Mouse (Mus musculus) c-Kit-positive CD71-negative TER-119-negative erythroid progenitor cells, embryonic 14.5 days (primary cell): ENCODE results near the gene Rpl3l.

Experiments used
- DNase-seq: peaks from one replicate; pipeline ENCODE4 v3.0.0-alpha.2; 2013; ENCODE audit warnings: low read depth

Rpl3l gene

DNA sequence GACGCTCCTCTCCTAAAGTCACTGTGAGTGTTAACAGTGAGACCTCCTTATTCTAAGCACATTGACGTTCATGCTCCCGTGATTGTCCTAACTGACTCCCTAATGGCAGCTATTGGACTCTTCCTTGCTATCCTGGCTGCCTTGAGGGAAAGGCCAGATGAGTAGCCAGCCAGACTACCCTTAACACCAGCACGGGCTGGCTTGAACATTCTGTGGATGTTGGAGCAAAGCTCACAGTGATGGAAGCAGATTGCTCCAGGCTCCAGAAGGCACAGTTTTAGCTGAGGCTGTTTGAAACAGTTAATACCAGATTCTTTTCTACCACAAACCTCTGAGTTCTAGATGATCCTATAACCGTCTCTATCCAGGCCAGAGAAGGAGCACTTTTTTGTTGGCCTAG is 16.3 kb downstream of the Rpl3l start:
- DNase-seq, result no peak

DNA sequence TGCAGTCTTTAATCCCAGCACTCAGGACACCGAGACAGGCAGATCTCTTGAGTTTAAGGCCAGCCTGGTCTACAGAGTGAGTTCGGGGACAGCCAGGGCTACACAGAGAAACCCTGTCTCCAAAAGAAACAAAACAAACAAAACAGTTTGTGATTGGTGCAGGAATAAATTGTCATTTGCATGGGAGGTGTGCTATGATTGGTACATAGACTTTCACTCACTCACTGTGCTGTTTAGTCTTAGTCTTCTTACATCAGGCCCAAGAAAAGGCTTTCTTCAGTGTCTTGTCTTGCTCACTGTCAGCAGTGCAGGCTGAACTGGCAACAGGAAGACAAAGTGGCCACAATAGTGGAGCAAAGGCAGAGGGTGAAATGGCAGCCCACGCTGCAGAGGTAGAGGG is 16.8 kb downstream of the Rpl3l start:
- DNase-seq, result no peak

DNA sequence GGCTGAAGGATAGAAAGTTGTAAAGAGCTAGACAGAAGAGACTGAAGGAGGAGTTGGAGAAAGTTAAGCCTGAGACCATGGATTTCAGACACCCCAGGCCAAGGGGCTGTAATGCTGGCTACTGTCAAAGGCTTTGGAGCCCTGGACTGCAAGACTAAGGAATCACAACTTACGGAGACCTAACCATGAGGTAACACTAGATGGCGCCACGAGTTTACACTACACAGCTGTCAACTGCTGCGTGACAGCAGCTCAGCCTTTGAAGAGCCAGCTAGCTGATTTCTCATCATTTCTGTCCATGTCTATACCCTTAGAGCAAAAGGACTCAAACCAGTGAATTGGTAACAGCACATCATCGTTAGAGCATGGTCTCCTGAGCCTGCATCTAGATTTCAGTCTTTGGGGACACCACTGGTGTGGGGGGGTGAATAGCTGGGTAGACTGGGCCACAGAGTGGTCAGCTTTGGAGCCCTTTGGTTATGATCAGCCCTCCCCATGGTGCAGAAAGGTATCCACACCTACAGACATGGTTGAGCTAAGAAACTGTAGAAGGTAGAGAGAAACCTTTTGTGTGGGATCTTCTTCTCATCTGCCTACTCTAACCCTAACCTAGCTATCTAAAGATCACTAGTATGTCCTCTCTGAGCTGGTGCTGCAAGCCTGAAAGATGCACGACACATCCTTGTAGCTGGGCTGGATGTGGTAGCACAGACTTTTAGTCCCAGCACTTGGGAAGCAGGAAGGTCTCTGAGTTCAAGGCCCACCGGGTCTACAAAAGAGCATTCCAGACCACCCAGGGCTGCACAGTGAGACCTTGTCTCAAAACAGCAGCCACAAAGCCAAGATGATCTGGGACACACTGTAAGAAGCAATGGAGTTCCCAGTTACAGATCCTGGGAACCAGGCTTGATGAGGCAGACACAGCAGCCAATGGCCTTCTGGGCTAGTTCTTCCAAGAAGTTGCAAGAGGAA is 18.2 kb downstream of the Rpl3l start:
- DNase-seq, result peak; percentile 90

DNA sequence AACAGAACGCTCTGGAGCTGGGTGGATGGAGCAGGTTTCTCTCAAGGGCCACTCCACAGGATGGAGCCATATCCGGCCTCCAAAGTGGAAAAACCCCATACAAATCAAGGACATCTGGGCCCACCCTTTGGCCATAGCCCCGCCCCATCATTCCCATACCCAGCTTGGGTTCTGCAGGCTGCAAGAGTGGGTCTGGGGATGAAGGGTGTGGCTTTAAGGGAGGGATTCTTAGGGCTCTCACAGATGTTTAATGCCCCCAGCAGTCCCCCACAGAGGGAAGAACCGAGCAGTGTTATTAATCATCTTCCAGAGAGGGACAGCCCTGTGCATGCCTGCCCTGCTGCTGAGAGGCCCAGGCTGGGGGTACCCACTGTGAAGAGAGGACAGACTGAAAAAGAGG is 19.4 kb downstream of the Rpl3l start:
- DNase-seq, result no peak

DNA sequence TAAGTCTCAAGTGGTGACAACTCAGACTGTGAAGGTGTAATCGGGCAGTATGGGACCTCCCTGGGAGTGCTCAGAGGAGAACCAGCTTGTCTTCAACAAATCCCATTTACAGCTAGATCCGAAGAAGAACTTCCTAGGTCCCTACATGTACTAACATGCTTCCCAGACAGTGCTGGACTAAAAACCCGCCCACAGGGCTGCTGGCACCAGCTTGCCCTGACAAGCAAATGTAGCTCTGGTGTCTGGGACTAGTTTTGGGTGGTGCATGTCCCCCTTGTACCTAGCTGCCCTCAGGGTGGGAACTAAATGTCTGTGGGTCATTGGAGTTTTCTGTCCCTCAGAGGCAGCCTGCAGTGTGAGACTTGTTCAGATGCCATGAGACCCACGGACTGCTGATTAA is 23.9 kb downstream of the Rpl3l start:
- no peak for DNase-seq

DNA sequence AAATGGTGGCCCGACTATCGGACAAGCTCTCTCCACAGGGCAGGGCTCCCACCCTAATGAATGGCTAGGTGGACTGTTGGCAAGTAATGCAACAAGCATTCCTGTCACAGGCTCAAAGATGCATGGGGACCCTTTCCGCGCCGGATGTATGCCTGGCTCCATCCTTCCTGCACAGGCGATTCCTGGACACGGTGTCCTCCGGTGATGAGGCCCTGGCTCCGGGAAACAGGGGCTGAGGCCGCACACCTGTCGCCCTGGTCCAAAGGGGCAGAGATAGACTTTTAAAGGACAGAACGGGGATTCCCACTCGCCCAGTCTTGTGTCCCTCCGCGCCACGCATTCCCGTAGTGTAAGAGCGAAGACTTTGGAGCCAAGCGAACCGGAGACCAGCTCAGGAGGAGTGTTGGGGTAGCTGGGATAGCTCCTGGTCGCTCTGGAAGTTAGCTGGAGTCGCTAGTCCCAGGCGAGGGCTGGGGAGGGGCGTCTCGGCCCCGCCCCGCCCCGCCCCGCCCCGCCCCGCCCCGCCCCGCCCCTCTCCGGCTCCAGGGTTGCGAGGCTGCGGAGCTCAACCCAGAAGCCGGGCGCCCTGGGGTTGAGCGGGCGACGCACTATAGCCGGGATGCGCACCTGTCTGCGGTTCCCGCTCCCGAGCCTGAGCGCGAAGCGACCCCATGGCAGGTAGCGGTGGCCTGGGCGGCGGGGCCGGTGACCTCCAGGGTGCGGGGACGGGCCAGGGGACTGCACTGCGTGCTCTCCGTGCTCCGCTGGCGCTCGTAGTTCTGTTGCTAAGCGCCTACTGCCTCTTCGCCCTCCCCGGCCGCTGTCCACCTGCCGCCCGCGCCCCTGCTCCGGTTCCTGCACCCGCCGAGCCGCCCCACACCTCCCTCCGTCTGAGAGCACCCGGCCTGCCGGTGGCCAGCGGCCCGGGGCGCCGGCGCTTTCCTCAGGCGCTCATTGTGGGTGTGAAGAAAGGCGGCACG is 25.1 kb downstream of the Rpl3l start, which contains the start of gene Hs3st6:
Hs3st6 (plus strand) TSS at position 574 of the 980 bp plus-strand sequence.
- no peak for DNase-seq

DNA sequence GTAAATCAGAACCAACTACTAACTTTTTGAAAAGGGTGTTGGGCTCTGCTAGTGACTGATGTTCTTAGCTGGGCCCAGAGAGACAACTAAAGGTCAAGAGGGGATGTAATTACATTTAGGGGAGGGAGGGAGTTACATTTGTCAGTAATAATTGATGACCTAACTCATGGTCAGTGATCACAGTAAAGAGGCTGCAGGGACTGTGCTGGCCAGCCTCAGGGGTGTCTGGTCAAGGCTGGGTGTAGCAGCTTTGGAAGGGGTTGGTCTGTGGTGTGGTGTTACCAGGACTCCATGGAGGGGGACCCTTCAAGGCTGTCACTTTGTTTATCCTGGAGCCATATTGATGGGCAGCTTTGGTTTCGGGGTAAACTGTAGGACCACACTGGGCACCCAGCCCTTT is 29.8 kb downstream of the Rpl3l start:
- DNase-seq, result no peak

DNA sequence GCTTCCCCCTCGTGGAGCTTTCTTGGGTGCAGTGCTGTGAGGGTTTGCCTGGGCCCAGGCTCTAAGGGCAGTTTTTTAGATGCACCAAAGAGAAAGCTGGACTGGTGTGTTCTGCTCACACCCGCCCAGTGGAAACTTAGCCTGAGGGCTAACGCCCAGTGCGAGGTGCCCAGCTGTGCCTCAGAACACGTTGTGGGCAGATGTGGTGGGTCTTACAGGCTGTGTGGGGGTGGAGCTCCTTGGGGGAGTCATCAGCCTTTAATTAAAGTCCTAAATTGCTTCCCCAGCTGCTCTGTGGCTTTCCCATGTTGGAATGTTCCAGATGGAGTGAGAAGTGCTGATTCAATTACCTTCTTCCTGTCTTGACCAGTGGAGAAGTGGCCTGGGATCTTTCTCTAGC is 33.5 kb downstream of the Rpl3l start:
- no peak for DNase-seq

DNA sequence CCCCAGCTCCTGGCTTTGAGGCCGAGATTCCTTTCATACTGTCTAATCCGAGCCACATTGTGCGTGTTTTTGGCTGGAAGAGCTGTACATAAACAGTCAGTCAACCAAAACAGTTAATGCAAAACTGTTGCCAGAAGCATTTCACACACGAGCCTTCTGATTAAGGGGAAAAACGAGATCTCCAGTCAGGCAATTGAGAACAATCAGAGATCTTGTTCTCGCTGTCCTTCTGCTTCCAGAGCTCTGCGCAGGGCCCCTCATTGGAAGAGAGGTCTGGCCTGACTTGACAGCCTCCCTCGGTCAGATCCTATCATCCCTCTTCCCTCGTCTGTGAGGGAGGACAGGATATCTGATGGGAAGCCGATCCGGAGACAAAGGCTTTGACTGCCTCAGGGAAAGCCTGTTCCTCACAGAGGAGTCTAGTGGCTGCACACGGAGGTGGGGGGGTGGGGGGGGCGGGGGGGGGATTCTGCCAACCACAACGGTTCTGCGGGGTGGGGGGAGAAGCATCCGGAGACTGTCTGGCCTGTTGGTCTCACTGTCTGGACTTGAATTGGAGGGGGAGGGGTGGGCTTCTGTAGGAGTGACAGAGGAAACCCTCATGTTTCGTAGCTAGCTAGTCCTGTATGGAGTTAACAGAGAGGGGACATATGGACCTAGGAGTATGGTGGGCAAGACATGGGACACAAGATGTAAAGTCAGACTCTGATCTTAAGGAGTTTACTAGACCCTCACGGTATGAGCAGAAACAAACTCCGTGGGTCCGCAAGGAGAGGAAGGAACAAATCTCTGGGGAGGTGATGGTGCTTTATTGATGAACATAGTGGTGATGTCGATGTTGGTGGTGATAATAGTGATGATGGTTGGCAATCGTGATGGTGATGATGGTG is 37.6 kb downstream of the Rpl3l start:
- DNase-seq, result no peak

DNA sequence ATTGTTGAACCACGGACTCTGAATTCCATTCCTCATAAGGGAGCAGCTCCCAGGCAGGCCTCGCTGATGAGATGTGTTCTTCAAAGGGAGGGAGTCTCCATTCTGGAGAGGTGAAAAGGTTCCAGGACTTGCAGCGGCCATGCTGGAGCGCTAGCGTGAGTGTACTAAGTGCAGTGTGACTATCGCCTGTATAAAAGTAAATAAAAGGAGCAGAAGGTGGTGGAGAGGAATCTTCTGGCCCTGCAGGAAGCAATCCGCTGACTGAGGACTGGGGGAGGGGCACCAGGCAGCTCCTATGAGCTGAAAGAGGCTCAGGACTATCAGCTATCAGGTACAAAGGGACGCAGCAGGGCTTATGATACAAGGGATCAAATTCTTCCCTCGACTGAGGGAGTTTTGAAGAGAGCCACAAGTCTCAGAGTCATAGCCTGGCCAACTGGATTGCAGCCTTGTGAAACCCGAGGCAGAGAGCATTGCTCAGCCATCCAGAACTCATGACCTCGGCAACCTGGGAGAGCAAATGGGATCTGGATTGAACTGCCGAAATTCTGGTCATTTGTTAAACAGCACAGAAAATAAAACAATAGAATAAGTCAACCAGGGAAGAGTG is 38.8 kb downstream of the Rpl3l start:
- no peak for DNase-seq

DNA sequence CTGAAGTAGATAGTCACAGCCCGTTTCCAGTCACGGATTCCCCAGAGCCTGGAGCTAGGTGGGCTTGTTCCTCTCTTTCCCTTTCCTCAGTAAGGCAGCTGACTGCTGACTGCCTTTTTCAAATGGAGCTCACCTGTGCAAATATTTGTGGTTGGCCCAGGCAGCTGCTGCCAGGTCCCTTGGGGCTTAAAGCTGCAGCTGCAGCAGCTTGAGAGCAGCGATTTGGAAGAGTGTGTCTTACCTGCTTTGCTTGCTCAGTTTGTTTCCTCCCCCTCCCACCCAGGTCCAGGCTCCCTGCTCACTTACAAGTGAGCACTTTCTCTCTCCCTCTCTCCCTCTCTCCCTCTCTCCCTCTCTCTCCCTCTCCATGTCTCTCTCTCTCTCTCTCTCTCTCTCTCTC is 41.5 kb downstream of the Rpl3l start:
- DNase-seq, result no peak

DNA sequence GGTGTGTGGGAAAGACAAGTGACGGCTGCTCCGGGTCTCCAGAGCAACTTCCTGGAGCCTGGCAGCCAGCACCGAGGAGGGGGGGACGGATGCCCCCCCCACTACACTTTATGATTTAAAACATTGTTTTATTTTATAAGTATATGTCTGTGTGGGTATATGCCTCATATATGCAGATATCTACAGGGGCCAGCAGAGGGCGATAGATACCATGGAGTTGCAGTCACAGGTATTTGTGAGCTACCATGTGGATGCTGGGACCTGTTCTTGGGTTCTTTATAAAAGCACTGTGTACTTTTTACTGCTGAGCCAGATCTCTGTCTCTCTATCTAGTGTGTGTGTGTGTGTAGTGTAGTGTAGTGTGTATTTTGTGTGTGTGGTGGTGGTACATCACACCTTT is 45.6 kb downstream of the Rpl3l start:
- no peak for DNase-seq

DNA sequence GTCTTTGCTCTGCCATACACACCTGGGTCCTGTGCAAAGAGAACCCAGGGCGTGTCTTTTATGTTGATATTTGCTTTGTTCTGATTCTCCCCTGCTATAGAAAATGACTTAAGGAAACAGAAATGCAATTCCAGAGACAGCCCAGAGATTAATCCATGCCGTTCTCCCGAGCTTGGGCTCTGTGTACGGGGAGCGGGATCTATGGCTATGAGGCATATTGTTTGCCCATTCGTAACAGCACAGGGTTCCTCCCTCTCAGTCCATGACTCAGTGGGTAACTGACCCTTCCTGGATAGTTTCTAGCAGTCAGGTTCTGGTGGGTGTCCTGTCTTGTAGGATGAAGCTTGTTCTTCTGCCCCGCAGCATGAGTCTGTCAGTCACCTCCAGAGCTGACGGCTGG is 47.6 kb downstream of the Rpl3l start:
- no peak for DNase-seq

DNA sequence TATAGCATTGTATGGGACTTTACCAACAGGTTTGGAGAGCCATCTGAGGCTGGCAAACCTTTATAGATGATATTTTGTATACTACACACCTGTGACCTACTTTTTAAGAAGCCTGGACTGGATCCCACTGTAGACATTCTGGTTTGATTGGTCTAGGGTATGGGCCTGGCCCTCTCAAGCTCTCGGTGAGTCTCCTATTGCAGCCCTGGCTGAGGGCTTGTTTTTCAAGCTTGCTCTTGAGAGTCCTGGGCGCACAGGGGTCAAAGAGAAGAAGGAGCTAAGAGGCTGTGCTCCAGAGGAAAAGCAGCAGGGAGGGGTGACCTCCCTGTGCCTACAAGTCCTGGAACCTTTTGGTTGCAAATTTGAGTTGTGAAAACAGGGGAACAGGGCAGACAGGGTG is 49.5 kb downstream of the Rpl3l start:
- DNase-seq, result no peak

DNA sequence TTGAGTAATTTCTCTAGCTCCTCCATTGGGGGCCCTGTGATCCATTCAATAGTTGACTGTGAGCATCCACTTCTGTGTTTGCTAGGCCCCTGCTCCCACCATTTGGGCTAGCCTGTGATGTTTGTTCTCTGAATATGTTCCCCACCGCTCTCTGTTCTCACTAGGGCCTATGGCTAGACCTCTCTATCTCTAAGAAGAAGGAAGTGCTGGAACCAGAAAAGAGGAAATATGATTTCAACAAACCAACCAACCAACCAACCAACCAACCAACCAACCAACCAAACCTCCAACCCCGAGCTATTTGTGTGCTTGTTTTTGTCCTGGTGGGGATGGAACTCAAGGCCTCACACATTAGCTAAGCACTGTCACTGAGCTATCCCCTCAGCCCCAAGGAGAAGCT is 53.2 kb downstream of the Rpl3l start:
- DNase-seq, result no peak
